11 mouse cellular contexts compared by ENCODE assay signal in genomic region chr10:99393523-99393922, GRCm38 (mm10).
DNase-seq lines count a peak whose midpoint lies in the region; ATAC-seq lines count a peak whose summit lies in the region.
"Had no signal": no experiment of that assay in that cellular context is flagged by ENCODE, and none has a peak within 500 bp of the region (broad histone marks: within the 10 kb centered on the region; RNA-seq: fewer than 3 reads in every experiment).

No protein-coding gene starts in this region.

- H3K27ac ChIP-seq in heart, embryonic 14.5 days (replicated peaks in 1 of 2; ENCODE audit: control insufficient read depth in 1 of 2, insufficient read depth in 1 of 2, low read depth in 2 of 2, low read length in 2 of 2), result no peak overlapping the region
- H3K27ac ChIP-seq in hindbrain, embryonic 13.5 days, result no peak overlapping the region
- no peak overlapping the region for H3K27ac ChIP-seq in midbrain, embryonic 16.5 days (ENCODE audit: low read length)
- H3K27ac ChIP-seq: liver, embryonic 13.5 days; neural tube, embryonic 12.5 days had no signal

- H3K4me1 ChIP-seq in heart, embryonic 14.5 days (ENCODE audit: control insufficient read depth in 2 of 2, insufficient read depth in 2 of 2, low read length in 2 of 2), result peaks cover 2% of the 10 kb centered on the region in 2 experiments; a peak in 1 of 4 replicates
- H3K4me1 ChIP-seq in megakaryocyte, embryonic 14.5 days, result peaks cover 21% of the 10 kb centered on the region
- no peaks in the 10 kb centered on the region for H3K4me1 ChIP-seq in hindbrain, embryonic 13.5 days (replicated peaks)
- H3K4me1 ChIP-seq in midbrain, embryonic 16.5 days (ENCODE audit: control insufficient read depth, insufficient read depth, low read length), result no peaks in the 10 kb centered on the region
- H3K4me1 ChIP-seq: liver, embryonic 13.5 days; neural tube, embryonic 12.5 days had no signal

- no peak for DNase-seq in heart, postnatal 4 days
- peak; percentile 40 for DNase-seq in T-cell, adult 2 months (ENCODE audit: low spot score)
- no peak for DNase-seq in cerebellum, adult 9-10 months
- DNase-seq: liver, embryonic 13.5 days had no signal

- H3K9ac ChIP-seq in heart, embryonic 14.5 days (ENCODE audit: low read length), result no peak overlapping the region
- no peak overlapping the region for H3K9ac ChIP-seq in hindbrain, embryonic 13.5 days
- no peak overlapping the region for H3K9ac ChIP-seq in midbrain, embryonic 16.5 days (ENCODE audit: low read depth, low read length)
- H3K9ac ChIP-seq: liver, embryonic 13.5 days; neural tube, embryonic 12.5 days had no signal

- 26% methylated on average over 8 of the region's 8 CpGs for WGBS in heart, embryonic 14.5 days
- 71% methylated on average over 8 of the region's 8 CpGs for WGBS in hindbrain, embryonic 13.5 days
- WGBS in midbrain, embryonic 16.5 days, result 74% methylated on average over 8 of the region's 8 CpGs

- H3K27me3 ChIP-seq in heart, embryonic 14.5 days (ENCODE audit: control insufficient read depth, insufficient read depth, low read length), result no peaks in the 10 kb centered on the region
- peaks cover 12% of the 10 kb centered on the region for H3K27me3 ChIP-seq in megakaryocyte, embryonic 14.5 days (replicated peaks)
- H3K27me3 ChIP-seq in hindbrain, embryonic 13.5 days, result no peaks in the 10 kb centered on the region
- H3K27me3 ChIP-seq in midbrain, embryonic 16.5 days (ENCODE audit: control insufficient read depth, insufficient read depth, low read depth, low read length), result no peaks in the 10 kb centered on the region
- H3K27me3 ChIP-seq: liver, embryonic 13.5 days; neural tube, embryonic 12.5 days had no signal

- peak overlapping the region; percentile 39 for H3K4me2 ChIP-seq in heart, embryonic 14.5 days (ENCODE audit: low read length)
- no peak overlapping the region for H3K4me2 ChIP-seq in hindbrain, embryonic 13.5 days
- H3K4me2 ChIP-seq in midbrain, embryonic 16.5 days (ENCODE audit: low read length), result no peak overlapping the region
- H3K4me2 ChIP-seq: liver, embryonic 13.5 days; neural tube, embryonic 12.5 days had no signal

- H3K36me3 ChIP-seq in heart, embryonic 14.5 days (ENCODE audit: control insufficient read depth, insufficient read depth, low read length), result no peaks in the 10 kb centered on the region
- H3K36me3 ChIP-seq in megakaryocyte, embryonic 14.5 days (replicated peaks; ENCODE audit: low read length), result no peaks in the 10 kb centered on the region
- no peaks in the 10 kb centered on the region for H3K36me3 ChIP-seq in hindbrain, embryonic 13.5 days
- H3K36me3 ChIP-seq in midbrain, embryonic 16.5 days (ENCODE audit: control insufficient read depth, insufficient read depth, low read length), result no peaks in the 10 kb centered on the region
- H3K36me3 ChIP-seq: G1E; liver, embryonic 13.5 days; neural tube, embryonic 12.5 days had no signal

- no peak for ATAC-seq in heart, embryonic 14.5 days (ENCODE audit: insufficient number of reproducible peaks, insufficient read depth, low FRiP score, low read depth)
- peak; percentile 65 to 77; a peak in 3 of 4 replicates for ATAC-seq in hematopoietic stem cell, adult 5-6 weeks (replicated peaks in 1 of 2; ENCODE audit: insufficient read depth in 1 of 2, low FRiP score in 2 of 2, low TSS enrichment in 1 of 2, low read depth in 1 of 2, poor library complexity in 2 of 2, severe bottlenecking in 2 of 2)
- no peak for ATAC-seq in hindbrain, embryonic 13.5 days (ENCODE audit: low FRiP score)
- ATAC-seq in midbrain, embryonic 16.5 days, result no peak

- H3K4me3 ChIP-seq in heart, embryonic 14.5 days (ENCODE audit: control insufficient read depth in 1 of 2, insufficient read depth in 1 of 2, low read depth in 1 of 2, low read length in 2 of 2), result no peak overlapping the region
- H3K4me3 ChIP-seq in megakaryocyte, embryonic 14.5 days (replicated peaks), result peak overlapping the region; percentile 79
- no peak overlapping the region for H3K4me3 ChIP-seq in hindbrain, embryonic 13.5 days
- H3K4me3 ChIP-seq in midbrain, embryonic 16.5 days (ENCODE audit: low read depth, low read length), result no peak overlapping the region
- H3K4me3 ChIP-seq: liver, embryonic 13.5 days; neural tube, embryonic 12.5 days had no signal

- peaks cover 9% of the 10 kb centered on the region; the same call in 1 of the 2 replicates for H3K9me3 ChIP-seq in heart, embryonic 14.5 days (ENCODE audit: control insufficient read depth, low read length)
- H3K9me3 ChIP-seq in megakaryocyte, embryonic 14.5 days, result peaks cover 7% of the 10 kb centered on the region; the same call in 1 of the 2 replicates
- no peaks in the 10 kb centered on the region for H3K9me3 ChIP-seq in hindbrain, embryonic 13.5 days
- peaks cover 3% of the 10 kb centered on the region; the same call in 1 of the 2 replicates for H3K9me3 ChIP-seq in midbrain, embryonic 16.5 days (replicated peaks; ENCODE audit: control insufficient read depth, low read length, poor library complexity, severe bottlenecking)
- H3K9me3 ChIP-seq: liver, embryonic 13.5 days had no signal

Comparison
In these comparisons a context has a peak if more than half of its experiments do, and no peak if none do; other contexts are left out.
1. ATAC-seq: peak in hematopoietic stem cell, adult 5-6 weeks (2 of 2); none in heart, embryonic 14.5 days (single experiment), hindbrain, embryonic 13.5 days (single experiment) and midbrain, embryonic 16.5 days (single experiment).